Mouse (Mus musculus) right cerebral cortex, postnatal 25 days (tissue): ENCODE measurements around the gene Me1.
"Not testable (repeated sequence)": the region's sequence is repeated elsewhere in the genome, so short reads cannot be mapped to it uniquely, and the experiment has no call there.

Source experiments
- DNase-seq: peaks from one replicate; pipeline ENCODE4 v3.0.0; 2022

Gene Me1

GRCm38 (mm10) chr9:86650822-86651221, 44.9 kb downstream of the Me1 start:
- no peak for DNase-seq

GRCm38 (mm10) chr9:86647931-86648550, 47.7 kb downstream of the Me1 start:
- no peak for DNase-seq

GRCm38 (mm10) chr9:86646807-86647206, 48.9 kb downstream of the Me1 start:
- no peak for DNase-seq

GRCm38 (mm10) chr9:86643497-86643896, 52.3 kb downstream of the Me1 start:
- no peak for DNase-seq

GRCm38 (mm10) chr9:86638771-86639170, 57.0 kb downstream of the Me1 start:
- DNase-seq = no peak

- DNase-seq = no peak
Observed at GRCm38 (mm10) chr9:86631153-86631552, 64.6 kb downstream of the Me1 start.

- no peak for DNase-seq
Observed at GRCm38 (mm10) chr9:86630352-86630931, 65.3 kb downstream of the Me1 start.

GRCm38 (mm10) chr9:86629379-86629778, 66.4 kb downstream of the Me1 start:
- DNase-seq = no peak

GRCm38 (mm10) chr9:86627745-86628496, 67.8 kb downstream of the Me1 start:
- peak; percentile 41 for DNase-seq

GRCm38 (mm10) chr9:86626906-86627305, 68.8 kb downstream of the Me1 start:
- peak; percentile 25 for DNase-seq

GRCm38 (mm10) chr9:86624781-86625180, 71.0 kb downstream of the Me1 start:
- peak; percentile 23 for DNase-seq

GRCm38 (mm10) chr9:86624039-86624438, 71.7 kb downstream of the Me1 start:
- DNase-seq = no peak

GRCm38 (mm10) chr9:86622062-86622461, 73.7 kb downstream of the Me1 start:
- DNase-seq = no peak

GRCm38 (mm10) chr9:86619341-86620139, 76.2 kb downstream of the Me1 start:
- DNase-seq = no peak

GRCm38 (mm10) chr9:86617837-86618492, 77.8 kb downstream of the Me1 start:
- DNase-seq = no peak

- no peak for DNase-seq
Observed at GRCm38 (mm10) chr9:86615765-86616164, 80.0 kb downstream of the Me1 start.

GRCm38 (mm10) chr9:86612091-86612490, 83.7 kb downstream of the Me1 start:
- no peak for DNase-seq

- no peak for DNase-seq
Observed at GRCm38 (mm10) chr9:86605776-86606175, 90.0 kb downstream of the Me1 start.

GRCm38 (mm10) chr9:86599723-86600303, 95.9 kb downstream of the Me1 start:
- DNase-seq = no peak

- not testable (repeated sequence) for DNase-seq
Observed at GRCm38 (mm10) chr9:86596983-86597382, 98.8 kb downstream of the Me1 start.

GRCm38 (mm10) chr9:86594357-86594767, 101.4 kb downstream of the Me1 start:
- DNase-seq = not testable (repeated sequence)
